Mouse (Mus musculus): Measurements from ENCODE around the gene Fgf2.

Gene Fgf2

DNA sequence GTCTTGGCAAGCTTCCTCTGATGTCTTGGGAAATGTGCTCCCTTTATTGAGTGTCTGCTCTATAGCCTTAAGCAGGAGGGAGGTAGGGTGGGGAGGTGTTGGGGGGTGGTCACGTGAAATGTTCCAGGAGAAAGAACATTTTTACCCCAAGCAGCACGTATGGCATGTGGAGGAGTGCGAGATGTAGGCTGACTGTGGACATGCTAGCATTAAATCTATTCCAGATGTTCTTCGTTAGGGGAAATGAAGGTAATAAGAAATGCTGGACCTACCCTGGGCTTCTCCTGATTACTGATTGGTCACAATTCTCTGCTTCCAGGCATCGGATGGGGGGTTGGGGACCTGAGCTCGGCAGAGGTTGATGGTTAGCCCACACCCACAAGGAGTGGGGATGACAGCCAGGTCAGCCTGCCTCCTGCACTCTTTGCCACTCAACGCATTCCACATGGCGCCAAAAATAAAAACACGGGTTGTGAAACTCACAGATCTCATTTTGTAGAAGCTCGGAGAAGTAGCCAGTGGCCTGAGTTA, 5.9 kb downstream of the Fgf2 start:
- DNase-seq (ENCODE audit: low read depth in 1 of 2, low spot score in 2 of 2): no peak

DNA sequence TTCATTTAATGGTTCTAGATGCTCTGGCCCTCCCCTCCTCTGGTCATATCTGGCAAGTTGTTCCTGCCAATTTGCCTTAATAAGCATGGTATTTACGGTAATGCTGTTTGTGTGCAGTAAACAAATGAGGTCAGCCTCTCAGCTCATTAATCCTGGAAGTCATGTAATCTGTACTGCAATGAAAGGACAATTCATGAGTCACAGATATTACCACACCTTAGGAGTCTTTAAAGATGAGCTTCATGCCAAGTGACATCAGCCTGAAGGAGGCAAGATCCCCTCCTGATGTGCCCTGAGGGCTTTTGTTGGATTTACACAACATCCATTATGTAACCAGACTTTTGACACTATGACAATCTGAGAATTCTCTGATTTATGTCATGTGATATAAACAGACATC, 6.6 kb downstream of the Fgf2 start:
- DNase-seq (ENCODE audit: low read depth in 1 of 2, low spot score in 2 of 2): no peak

DNA sequence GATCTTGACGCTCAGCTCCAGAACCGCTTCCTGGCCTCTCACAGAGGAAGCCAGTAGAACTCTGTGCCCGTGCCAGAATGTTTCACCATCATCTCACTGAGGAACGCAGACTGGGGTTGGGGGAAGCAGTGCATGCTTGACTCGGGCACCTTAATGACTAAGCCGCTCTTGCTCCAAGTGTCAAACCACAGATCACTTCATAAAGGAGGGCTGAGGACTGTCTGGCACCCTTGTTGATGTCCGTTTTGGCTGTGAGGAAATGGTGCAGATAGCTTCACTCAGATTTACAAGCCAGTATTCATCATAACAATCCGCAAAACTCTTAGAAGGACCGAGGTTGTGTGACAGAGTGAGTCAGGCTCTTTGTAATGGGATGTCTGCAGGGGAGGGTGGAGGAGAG, 12.6 kb downstream of the Fgf2 start:
- no peak for DNase-seq (ENCODE audit: low read depth in 1 of 2, low spot score in 2 of 2)

DNA sequence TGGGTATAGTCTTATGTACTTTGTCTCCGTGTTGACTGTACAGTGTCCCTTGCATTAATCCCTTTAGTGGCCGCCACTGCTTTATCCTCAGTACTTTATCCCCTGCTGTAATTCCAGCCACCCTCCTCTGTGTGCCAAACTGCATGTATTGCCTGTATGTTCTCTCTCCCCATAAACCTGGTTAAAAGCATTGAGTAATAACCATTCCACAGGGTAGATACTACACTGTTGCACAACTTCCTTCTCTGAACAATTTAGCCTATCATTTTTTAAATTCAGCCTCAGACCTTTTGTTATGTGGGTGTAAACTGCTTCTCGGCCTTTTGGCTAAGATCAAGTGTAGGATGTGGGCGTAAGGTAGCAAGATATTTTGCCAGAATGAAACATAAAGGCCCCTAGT, 17.0 kb downstream of the Fgf2 start:
- no peak for DNase-seq (ENCODE audit: low read depth in 1 of 2, low spot score in 2 of 2)

DNA sequence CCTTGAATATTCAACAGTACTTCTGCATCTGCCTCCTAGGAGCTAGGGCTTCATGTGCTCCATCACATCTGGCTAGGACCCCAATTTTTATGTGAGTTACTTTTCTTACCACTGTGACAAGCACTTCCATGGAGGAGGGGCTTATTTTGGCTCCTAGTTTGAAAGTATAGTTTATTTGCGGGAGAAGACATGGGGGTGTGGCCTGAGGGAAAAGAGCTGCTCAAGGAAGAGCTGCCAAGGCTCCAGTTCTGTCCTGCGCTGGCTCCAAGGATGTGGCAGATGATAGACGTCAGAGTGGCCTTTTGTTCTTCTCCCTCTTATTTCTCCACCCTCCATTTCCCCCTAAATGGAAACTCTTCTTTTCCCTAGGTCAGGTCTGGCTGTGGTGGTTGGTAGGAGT, 17.8 kb downstream of the Fgf2 start:
- DNase-seq (ENCODE audit: low read depth in 1 of 2, low spot score in 2 of 2): no peak

GRCm38 (mm10) chr3:37366381-37367053, 18.4 kb downstream of the Fgf2 start:
- DNase-seq (ENCODE audit: low read depth in 1 of 2, low spot score in 2 of 2): no peak

- no peak for DNase-seq (ENCODE audit: low read depth in 1 of 2, low spot score in 2 of 2)
Observed at GRCm38 (mm10) chr3:37370407-37370806, 22.3 kb downstream of the Fgf2 start.

- no peak for DNase-seq (ENCODE audit: low read depth in 1 of 2, low spot score in 2 of 2)
Observed at GRCm38 (mm10) chr3:37373712-37374111, 25.6 kb downstream of the Fgf2 start.

- DNase-seq (ENCODE audit: low read depth in 1 of 2, low spot score in 2 of 2): no peak
Observed at GRCm38 (mm10) chr3:37377926-37378325, 29.8 kb downstream of the Fgf2 start.

GRCm38 (mm10) chr3:37378412-37378811, 30.3 kb downstream of the Fgf2 start:
- DNase-seq (ENCODE audit: low read depth in 1 of 2, low spot score in 2 of 2): no peak

DNA sequence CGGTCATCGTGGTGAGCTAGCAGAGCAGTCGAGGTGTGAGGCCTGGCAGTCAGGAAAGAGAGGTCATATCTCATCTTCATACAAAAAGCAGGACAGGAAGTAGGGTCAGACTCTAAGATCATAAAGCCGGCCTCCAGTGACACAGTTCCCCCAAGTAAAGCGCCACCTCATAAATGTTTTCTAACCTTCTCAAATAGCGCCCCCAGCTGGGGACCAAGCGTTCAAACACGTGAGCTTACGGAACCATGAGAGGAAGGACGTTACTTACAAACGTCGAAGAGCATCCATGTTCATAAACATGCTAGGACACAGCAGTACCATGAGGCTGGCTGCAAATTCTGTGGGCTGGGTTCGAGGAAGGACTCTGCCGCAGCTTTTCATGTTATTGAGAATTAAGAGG, 31.1 kb downstream of the Fgf2 start:
- no peak for DNase-seq (ENCODE audit: low read depth in 1 of 2, low spot score in 2 of 2)

- DNase-seq (ENCODE audit: low read depth in 1 of 2, low spot score in 2 of 2): no peak
Observed at GRCm38 (mm10) chr3:37379930-37380881, 32.1 kb downstream of the Fgf2 start.

- no peak for DNase-seq (ENCODE audit: low read depth in 1 of 2, low spot score in 2 of 2)
Observed at GRCm38 (mm10) chr3:37381457-37381856, 33.3 kb downstream of the Fgf2 start.

GRCm38 (mm10) chr3:37383096-37383765, 35.1 kb downstream of the Fgf2 start:
- no peak for DNase-seq (ENCODE audit: low read depth in 1 of 2, low spot score in 2 of 2)

DNA sequence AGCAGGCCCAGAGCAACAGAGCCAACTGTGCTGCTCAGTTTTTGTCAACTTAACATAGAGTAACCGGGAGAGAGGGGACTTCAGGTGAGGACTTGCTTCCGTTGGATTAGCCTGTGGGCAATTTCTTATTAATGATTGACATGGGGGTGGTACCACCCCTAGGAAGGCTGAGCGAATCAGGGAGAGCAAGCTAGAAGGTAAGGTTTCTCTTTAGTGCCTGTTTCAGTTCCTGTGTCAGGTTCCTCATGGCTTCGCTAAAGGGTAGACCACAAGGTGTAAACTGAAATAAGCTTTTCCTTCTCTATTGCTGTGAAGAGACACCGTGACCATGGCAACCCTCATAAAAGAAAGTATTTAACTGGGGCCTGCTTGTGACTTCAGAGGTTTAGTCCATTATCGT, 39.2 kb downstream of the Fgf2 start:
- no peak for DNase-seq (ENCODE audit: low read depth in 1 of 2, low spot score in 2 of 2)

- no peak for DNase-seq (ENCODE audit: low read depth in 1 of 2, low spot score in 2 of 2)
Observed at GRCm38 (mm10) chr3:37396930-37397608, 48.9 kb downstream of the Fgf2 start.

- DNase-seq (ENCODE audit: low read depth in 1 of 2, low spot score in 2 of 2): no peak
Observed at GRCm38 (mm10) chr3:37397646-37398045, 49.5 kb downstream of the Fgf2 start.

DNA sequence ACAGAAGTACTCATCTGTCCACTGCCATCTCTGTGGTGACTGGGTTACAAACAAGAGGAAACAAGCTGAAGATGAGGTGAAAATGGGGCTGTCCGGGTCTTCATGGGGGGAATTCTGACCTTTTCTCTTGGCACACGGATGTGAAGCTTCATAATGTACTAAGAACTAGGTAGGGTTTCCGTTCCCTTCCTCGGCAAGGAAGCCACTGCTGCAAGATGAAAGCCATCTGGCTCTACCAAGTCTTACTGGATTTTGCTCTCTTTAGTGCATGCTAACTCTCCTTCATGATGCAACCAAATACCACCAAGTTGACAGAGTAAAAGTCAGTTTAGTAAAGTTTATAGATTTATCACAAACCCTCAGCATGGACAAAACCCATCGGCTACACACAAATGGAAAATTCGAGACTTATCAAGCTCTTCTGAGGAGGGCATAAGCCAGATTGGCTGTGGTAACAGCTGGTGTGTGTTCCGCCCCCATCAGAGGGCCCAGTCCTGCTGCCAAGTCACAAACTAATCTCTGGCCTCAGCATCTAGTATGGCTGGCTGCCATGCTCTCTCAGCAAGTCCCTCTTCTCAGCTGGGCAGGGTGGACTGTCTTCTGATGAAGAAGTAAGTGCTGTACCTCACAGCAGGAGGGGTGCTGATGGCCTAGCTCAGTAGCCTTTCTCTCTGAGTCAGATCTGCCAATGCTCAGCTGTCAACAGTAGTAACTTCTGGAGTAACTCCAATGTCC, 50.7 kb downstream of the Fgf2 start:
- no peak for DNase-seq (ENCODE audit: low read depth in 1 of 2, low spot score in 2 of 2)

GRCm38 (mm10) chr3:37401729-37402610, 53.8 kb downstream of the Fgf2 start:
- no peak for DNase-seq (ENCODE audit: low read depth in 1 of 2, low spot score in 2 of 2)

Data from monocyte, adult 2 months (primary cell).